Mouse (Mus musculus) lung, postnatal 0 days (tissue): Measurements from ENCODE around the gene Cttn. TPM values are rescaled to one million over a fixed set of nuclear protein-coding genes. Genes with fewer than 3 reads are reported as not detected.

Source experiments
- ATAC-seq: fragments of 200-750 bp; cut with Nextera tagmentation; 2 replicates; pipeline ENCODE4 v1.8.0; 2017; ENCODE audit warnings: moderate library complexity
- DNase-seq: peaks from one replicate; pipeline ENCODE4 v3.0.0-alpha.2; 2016; ENCODE audit warnings: low spot score
- H3K27ac ChIP-seq: fragments of 300-500 bp; sonication (generic); 2 replicates; pipeline ENCODE4 v1.5.1; 2014; ENCODE audit warnings: antibody characterized with exemption, mild to moderate bottlenecking, low read length, mixed read lengths
- H3K27me3 ChIP-seq: fragments of 300-500 bp; sonication (generic); replicated peaks from 2 replicates; pipeline ENCODE4 v1.6.1; 2014; ENCODE audit warnings: low read length, mixed read lengths; ENCODE audit not compliant: insufficient read depth
- H3K36me3 ChIP-seq: fragments of 300-500 bp; sonication (generic); 2 replicates; pipeline ENCODE4 v1.6.1; 2014; ENCODE audit warnings: low read length, mixed read lengths; ENCODE audit not compliant: insufficient read depth
- H3K4me1 ChIP-seq: fragments of 300-500 bp; sonication (generic); 2 replicates; pipeline ENCODE4 v1.6.1; 2014; ENCODE audit warnings: antibody characterized with exemption, low read depth, low read length, mixed read lengths; ENCODE audit not compliant: insufficient read depth
- H3K4me2 ChIP-seq: fragments of 300-500 bp; sonication (generic); replicated peaks from 2 replicates; pipeline ENCODE4 v1.6.1; 2014; ENCODE audit warnings: low read depth, mild to moderate bottlenecking, low read length, moderate library complexity, mixed read lengths
- H3K4me3 ChIP-seq: fragments of 300-500 bp; sonication (generic); 2 replicates; pipeline ENCODE4 v1.5.1; 2014; ENCODE audit warnings: low read depth, low read length
- H3K9ac ChIP-seq: fragments of 300-500 bp; sonication (generic); replicated peaks from 2 replicates; pipeline ENCODE4 v1.6.1; 2014; ENCODE audit warnings: low read depth, mild to moderate bottlenecking
- H3K9me3 ChIP-seq: fragments of 300-500 bp; sonication (generic); 2 replicates; pipeline ENCODE4 v1.6.1; 2016; ENCODE audit warnings: low read length, mixed read lengths
- CTCF ChIP-seq: IDR thresholded peaks from 2 replicates; pipeline ENCODE4 v1.5.1; 2016; ENCODE audit warnings: antibody characterized with exemption, mild to moderate bottlenecking
- EP300 ChIP-seq: IDR thresholded peaks from 2 replicates; pipeline ENCODE4 v1.6.1; 2016; ENCODE audit warnings: antibody characterized with exemption, mild to moderate bottlenecking, control low read depth
- WGBS: fragments of 180-500 bp; shearing (Covaris S2); extraction: QIAGEN DNeasy Blood & Tissue Kit; methylation state at CpG from one replicate; pipeline ENCODE4 v1.1.7; 2014; 5-methylcytosine and 5-hydroxymethylcytosine counted together
- polyA plus RNA-seq: library from polyadenylated mRNA; unstranded; fragments of >200 nt; fragmentation: Nextera tagmentation; extraction: Ambion mirVana; gene quantifications from 2 replicates; pipeline ENCODE4 v1.2.1, GENCODE M21; 2015

Gene Cttn
- polyA plus RNA-seq, 1 experiment from 2014 or later: 128 TPM

GRCm38 (mm10) chr7:144390676-144391075 is 80.1 kb downstream of the Cttn start:
- Histone ChIP-seq H3K9me3 (no peaks in the 10 kb centered on the region), H3K9ac (no peak overlapping the region), H3K4me1 (no peaks in the 10 kb centered on the region), H3K27me3 (no peaks in the 10 kb centered on the region), H3K36me3 (no peaks in the 10 kb centered on the region), H3K4me3 (no peak overlapping the region), H3K4me2 (no peak overlapping the region), H3K27ac (no peak overlapping the region)
- TF ChIP-seq EP300: no peak
- no peak for TF ChIP-seq CTCF
- WGBS: 59% methylated on average over 8 of the region's 8 CpGs
- no peak for ATAC-seq
- no peak for DNase-seq

- DNase-seq: no peak
- no peak for ATAC-seq
- 88% methylated on average over 2 of the region's 2 CpGs for WGBS
Measured at GRCm38 (mm10) chr7:144389704-144390103, 81.1 kb downstream of the Cttn start.

GRCm38 (mm10) chr7:144387537-144387936 is 83.3 kb downstream of the Cttn start:
- no peak overlapping the region for H3K9ac ChIP-seq
- DNase-seq: no peak
- no peak overlapping the region for H3K4me3 ChIP-seq
- no peak for ATAC-seq
- no peaks in the 10 kb centered on the region for H3K36me3 ChIP-seq
- H3K27me3 ChIP-seq: no peaks in the 10 kb centered on the region
- no peak overlapping the region for H3K27ac ChIP-seq
- TF ChIP-seq CTCF: peak; percentile 21; the same call in 1 of the 2 replicates
- no peak for TF ChIP-seq EP300
- no peak overlapping the region for H3K4me2 ChIP-seq
- H3K4me1 ChIP-seq: no peaks in the 10 kb centered on the region
- WGBS: 84% methylated on average over 6 of the region's 6 CpGs
- no peaks in the 10 kb centered on the region for H3K9me3 ChIP-seq

More at GRCm38 (mm10) chr7:144389704-144390103, 81.1 kb downstream of the Cttn start:
- Histone ChIP-seq H3K4me1 (no peaks in the 10 kb centered on the region), H3K27ac (no peak overlapping the region), H3K36me3 (no peaks in the 10 kb centered on the region), H3K4me2 (no peak overlapping the region), H3K27me3 (no peaks in the 10 kb centered on the region), H3K9me3 (no peaks in the 10 kb centered on the region), H3K4me3 (no peak overlapping the region), H3K9ac (no peak overlapping the region)
- TF ChIP-seq CTCF (no peak), EP300 (no peak)

Other genes starting within 250 kb of the Cttn start
- gene Ppfia1, start 82.7 kb upstream of the Cttn start, polyA plus RNA-seq: 19.7 and 22.0 TPM in 2 replicates
- 7.4 and 8.1 TPM in 2 replicates for gene Fadd, start 111.5 kb upstream of the Cttn start, polyA plus RNA-seq